Mouse (Mus musculus) kidney, embryonic 15.5 days (tissue): ENCODE results near the gene Fam162a. TPM values are rescaled to one million over a fixed set of nuclear protein-coding genes. Genes with fewer than 3 reads are reported as not detected.
"Not testable (repeated sequence)": the region's sequence is repeated elsewhere in the genome, so short reads cannot be mapped to it uniquely, and the experiment has no call there.

Source experiments
- ATAC-seq: fragments of 200-750 bp; cut with Nextera tagmentation; replicated peaks from 2 replicates; pipeline ENCODE4 v1.8.0; 2017; ENCODE audit warnings: moderate TSS enrichment; ENCODE audit not compliant: low FRiP score
- H3K27ac ChIP-seq: fragments of 300-500 bp; sonication (generic); 2 replicates; pipeline ENCODE4 v1.5.1; 2015; ENCODE audit warnings: mild to moderate bottlenecking, inconsistent platforms
- H3K27me3 ChIP-seq: fragments of 300-500 bp; sonication (generic); 2 replicates; pipeline ENCODE4 v1.6.1; 2015; ENCODE audit warnings: inconsistent platforms
- H3K36me3 ChIP-seq: fragments of 300-500 bp; sonication (generic); 2 replicates; pipeline ENCODE4 v1.6.1; 2015; ENCODE audit warnings: inconsistent platforms
- H3K4me1 ChIP-seq: fragments of 300-500 bp; sonication (generic); 2 replicates; pipeline ENCODE4 v1.6.1; 2015; ENCODE audit warnings: inconsistent platforms
- H3K4me2 ChIP-seq: fragments of 300-500 bp; sonication (generic); 2 replicates; pipeline ENCODE4 v1.6.1; 2015; ENCODE audit warnings: moderate library complexity, mild to moderate bottlenecking, inconsistent platforms
- H3K4me3 ChIP-seq: fragments of 300-500 bp; sonication (generic); replicated peaks from 2 replicates; pipeline ENCODE4 v1.5.1; 2015; ENCODE audit warnings: mild to moderate bottlenecking, inconsistent platforms
- H3K9ac ChIP-seq: fragments of 300-500 bp; sonication (generic); 2 replicates; pipeline ENCODE4 v1.6.1; 2015; ENCODE audit warnings: mild to moderate bottlenecking, inconsistent platforms
- H3K9me3 ChIP-seq: fragments of 300-500 bp; sonication (generic); replicated peaks from 2 replicates; pipeline ENCODE4 v1.6.1; 2016; ENCODE audit warnings: inconsistent platforms
- WGBS: fragments of 180-500 bp; shearing (Covaris S2); methylation state at CpG from one replicate; pipeline ENCODE4 v1.1.7; 2015; ENCODE audit warnings: mixed read lengths; 5-methylcytosine and 5-hydroxymethylcytosine counted together
- polyA plus RNA-seq: library from polyadenylated mRNA; unstranded; fragments of >200 nt; fragmentation: Nextera tagmentation; extraction: Ambion mirVana; gene quantifications from 2 replicates; pipeline ENCODE4 v1.2.1, GENCODE M21; 2015

The Fam162a gene
- 319 and 327 TPM in 2 replicates for polyA plus RNA-seq

DNA sequence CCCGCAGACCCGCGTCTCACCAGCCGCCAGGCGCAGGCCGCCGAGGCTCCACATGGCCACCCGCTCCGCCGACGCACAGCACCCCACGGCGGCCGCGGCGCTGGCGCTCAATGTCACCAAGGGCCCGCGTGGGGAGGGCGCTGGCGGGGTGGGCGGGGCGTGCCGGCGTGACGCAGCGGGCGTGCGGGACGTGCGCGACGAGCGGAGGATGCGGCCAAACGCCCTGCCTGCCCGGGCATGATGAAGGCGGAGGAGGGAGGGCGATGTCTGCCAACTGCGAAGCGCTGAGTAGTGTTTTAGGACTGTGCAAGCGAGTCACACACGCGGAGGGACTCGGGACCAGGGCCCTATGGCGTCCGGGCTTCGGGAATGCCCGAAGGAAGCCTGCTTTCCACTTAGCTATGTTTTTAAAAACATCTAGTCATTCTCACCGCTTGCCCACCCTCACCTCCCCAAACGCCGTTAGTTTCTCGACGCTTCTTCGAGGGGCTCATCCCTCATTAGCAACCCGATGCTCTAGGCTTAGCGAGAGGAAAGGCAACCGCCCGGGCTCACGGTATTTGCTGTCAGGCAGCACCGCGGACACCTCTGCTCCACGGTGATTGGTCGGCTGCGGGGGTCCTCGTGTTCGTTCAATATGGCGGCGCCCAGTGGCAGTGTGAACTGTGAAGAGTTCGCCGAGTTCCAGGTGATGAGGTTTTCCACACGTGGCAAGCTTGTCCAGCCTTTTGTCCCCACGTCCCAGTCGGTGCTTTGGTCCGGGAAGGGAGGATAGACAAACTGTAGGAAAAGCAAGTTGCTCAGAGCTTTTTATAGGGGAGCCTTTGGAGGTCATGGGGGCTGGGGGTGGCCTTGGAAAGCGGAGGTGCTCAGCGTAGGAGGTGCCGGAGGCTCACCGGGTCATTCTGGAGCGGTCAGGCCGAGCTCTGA, at the start of gene Fam162a, which contains the start of gene Ccdc58:
Fam162a (minus strand) TSS at position 145 of the 930 bp plus-strand sequence.
Ccdc58 (plus strand) TSS at position 236 of the 930 bp plus-strand sequence.
- no peaks in the 10 kb centered on the region for H3K27me3 ChIP-seq
- peak; percentile 97 for ATAC-seq
- no peaks in the 10 kb centered on the region for H3K9me3 ChIP-seq
- H3K36me3 ChIP-seq = peaks cover 10% of the 10 kb centered on the region; the same call in 1 of the 2 replicates
- H3K4me3 ChIP-seq = peak within 1 kb of the TSS; percentile 87
- H3K9ac ChIP-seq = peak within 1 kb of the TSS; percentile 84
- WGBS = under 1% methylated on average over 81 of the region's 81 CpGs
- peaks cover 31% of the 10 kb centered on the region for H3K4me1 ChIP-seq
- peak within 1 kb of the TSS; percentile 63 for H3K4me2 ChIP-seq
- H3K27ac ChIP-seq = peak within 1 kb of the TSS; percentile 99

DNA sequence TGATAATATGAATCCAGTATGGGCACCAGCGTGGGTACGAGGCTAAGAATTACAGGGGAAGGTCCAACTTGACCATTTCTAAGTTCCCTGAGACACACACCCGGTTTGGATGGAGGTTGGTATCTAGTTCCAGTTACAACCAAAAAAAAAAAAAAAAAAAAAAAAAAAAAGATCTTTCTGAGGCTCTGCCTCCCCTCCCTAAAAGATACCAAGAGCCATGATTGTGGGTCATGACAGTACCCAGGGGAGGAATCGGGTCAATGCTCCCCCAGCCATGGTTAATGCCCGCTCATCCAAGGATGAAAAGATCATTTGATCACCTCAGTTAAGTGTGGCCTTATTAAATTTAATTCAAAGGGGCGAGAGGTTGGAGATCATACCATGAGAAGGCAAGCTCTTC, 44.4 kb upstream of the Fam162a start:
- 92% methylated on average over 6 of the region's 6 CpGs for WGBS
- H3K4me3 ChIP-seq, H3K27me3 ChIP-seq, ATAC-seq, H3K4me2 ChIP-seq, H3K9ac ChIP-seq, H3K36me3 ChIP-seq, H3K27ac ChIP-seq, H3K4me1 ChIP-seq, H3K9me3 ChIP-seq: not testable (repeated sequence)

DNA sequence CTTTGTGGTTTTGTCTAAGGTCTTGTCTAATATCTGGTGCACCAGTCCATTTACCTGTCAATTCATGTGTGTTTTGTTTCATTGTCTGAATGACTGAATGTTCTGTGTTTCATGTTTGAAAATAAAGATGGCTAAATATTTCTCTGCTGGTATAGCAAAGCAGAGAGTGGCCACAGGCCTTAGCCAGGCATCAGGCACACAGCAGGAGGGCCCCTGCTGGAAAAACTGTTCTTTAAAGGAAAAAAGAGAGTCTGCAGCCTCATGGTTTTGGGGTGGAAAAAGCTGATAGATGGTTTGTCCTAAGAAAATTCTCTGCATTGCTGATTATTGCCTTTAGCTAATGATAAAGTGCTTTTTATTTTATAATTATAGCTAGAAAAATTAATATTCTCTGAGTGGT, 40.1 kb upstream of the Fam162a start:
- not testable (repeated sequence) for H3K9ac ChIP-seq, ATAC-seq, H3K4me2 ChIP-seq, H3K4me3 ChIP-seq, H3K36me3 ChIP-seq, H3K4me1 ChIP-seq, H3K9me3 ChIP-seq, H3K27ac ChIP-seq, H3K27me3 ChIP-seq

DNA sequence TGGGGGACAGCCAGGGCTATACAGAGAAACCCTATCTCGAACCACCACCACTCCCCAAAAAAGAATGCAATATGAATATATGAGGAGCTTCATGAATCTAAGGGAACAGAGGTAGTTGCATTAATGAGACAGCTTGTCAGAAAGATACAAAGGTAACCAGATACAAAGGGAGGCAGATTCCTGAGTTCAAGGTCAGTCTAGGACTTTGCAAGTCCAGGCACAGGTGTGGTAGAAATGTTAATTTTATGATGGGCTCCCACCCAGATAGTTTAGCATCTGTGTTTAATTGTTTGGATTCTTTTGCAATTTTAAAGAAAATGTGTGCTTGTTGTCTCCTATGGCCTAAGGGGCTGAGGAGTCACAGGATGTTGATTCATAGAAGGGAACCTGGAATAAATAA, 30.8 kb upstream of the Fam162a start:
- 74% methylated on average over 1 of the region's 1 CpGs for WGBS
- Histone ChIP-seq H3K9me3 (no peaks in the 10 kb centered on the region), H3K27me3 (no peaks in the 10 kb centered on the region), H3K9ac (no peak overlapping the region), H3K4me2 (no peak overlapping the region), H3K36me3 (no peaks in the 10 kb centered on the region), H3K4me1 (no peaks in the 10 kb centered on the region), H3K4me3 (no peak overlapping the region), H3K27ac (no peak overlapping the region)
- no peak for ATAC-seq

DNA sequence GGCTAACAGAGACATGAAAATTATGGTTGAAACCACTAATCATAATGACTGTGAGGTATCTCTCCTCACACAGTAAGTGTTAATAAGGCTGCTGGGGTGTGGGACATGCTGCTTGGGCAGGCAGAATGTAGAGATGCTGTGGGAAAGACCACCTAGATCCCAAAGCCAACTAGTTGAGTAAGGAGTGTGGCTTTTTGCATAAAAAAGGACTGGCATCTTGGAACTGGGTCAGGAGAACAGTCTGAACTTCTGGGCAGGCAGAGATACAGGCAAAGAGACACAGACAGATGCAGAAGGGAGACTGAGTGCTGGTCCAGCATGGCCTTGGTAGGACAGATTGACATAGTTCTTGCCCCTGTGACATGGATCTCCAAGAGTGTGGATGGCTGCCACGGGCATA, 30.1 kb upstream of the Fam162a start:
- no peaks in the 10 kb centered on the region for H3K9me3 ChIP-seq
- H3K27ac ChIP-seq = no peak overlapping the region
- H3K27me3 ChIP-seq = no peaks in the 10 kb centered on the region
- no peak overlapping the region for H3K4me2 ChIP-seq
- no peak overlapping the region for H3K9ac ChIP-seq
- WGBS = 86% methylated on average over 1 of the region's 1 CpGs
- no peaks in the 10 kb centered on the region for H3K36me3 ChIP-seq
- no peak overlapping the region for H3K4me3 ChIP-seq
- no peak for ATAC-seq
- no peaks in the 10 kb centered on the region for H3K4me1 ChIP-seq

DNA sequence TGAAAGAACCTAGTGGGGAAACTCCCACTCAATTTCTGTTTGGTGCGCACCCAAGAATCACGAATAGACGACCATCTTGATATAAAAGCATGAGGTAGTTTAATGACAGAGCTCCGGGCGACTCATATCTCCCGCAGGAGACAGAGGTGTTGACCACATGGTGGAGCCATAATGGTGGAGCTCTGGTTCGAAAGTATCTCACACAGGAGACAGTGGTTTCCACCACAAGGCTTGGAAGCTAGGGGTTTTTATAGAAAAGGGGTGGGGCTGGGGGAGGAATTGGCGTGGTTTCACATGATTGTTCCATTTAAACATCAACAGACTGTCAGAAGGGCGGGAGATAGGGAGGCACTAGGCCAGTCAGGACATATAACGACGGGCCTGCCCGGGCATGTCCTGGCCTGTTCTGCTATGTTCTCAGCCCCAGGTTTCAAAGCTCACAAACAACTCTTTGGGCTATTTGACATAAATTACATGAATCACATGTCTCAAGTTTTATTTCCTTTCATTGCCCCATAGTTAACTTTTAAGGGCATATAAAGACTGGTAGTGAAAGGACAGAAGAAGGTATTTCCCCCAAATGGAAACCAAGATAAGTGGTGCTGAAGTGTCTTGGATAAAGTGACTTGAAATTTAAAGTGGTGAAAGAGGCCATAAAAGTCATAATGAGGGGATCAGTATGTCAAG, 26.6 kb upstream of the Fam162a start:
- not testable (repeated sequence) for H3K27me3 ChIP-seq, H3K9ac ChIP-seq, H3K4me2 ChIP-seq, H3K36me3 ChIP-seq, H3K27ac ChIP-seq, H3K4me1 ChIP-seq, ATAC-seq, H3K4me3 ChIP-seq, H3K9me3 ChIP-seq
- 91% methylated on average over 12 of the region's 12 CpGs for WGBS

DNA sequence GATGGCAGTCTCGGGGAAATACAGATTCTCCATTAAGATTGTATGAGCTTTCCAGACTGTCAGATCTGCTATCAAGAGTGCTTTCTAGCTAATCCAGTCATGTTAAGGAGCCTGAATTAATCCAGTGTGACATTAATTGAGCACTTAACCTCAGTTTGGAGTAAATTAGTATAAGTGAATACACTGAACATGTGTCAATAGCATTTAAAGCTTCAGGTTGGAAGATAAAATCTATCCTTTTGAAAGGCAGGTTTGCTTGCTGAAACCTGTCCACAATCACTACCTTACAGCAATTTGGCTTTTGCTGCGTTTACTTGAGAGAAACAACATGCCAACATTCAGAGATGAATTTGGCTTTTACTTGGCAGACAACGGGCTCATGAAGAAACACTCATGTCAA, 22.7 kb upstream of the Fam162a start:
- Histone ChIP-seq H3K4me3 (no peak overlapping the region), H3K4me1 (0 out of 2 replicates have a peak, but pooled peaks cover 5% of the 10 kb centered on the region), H3K9ac (no peak overlapping the region), H3K27me3 (no peaks in the 10 kb centered on the region), H3K4me2 (no peak overlapping the region), H3K27ac (no peak overlapping the region), H3K9me3 (no peaks in the 10 kb centered on the region), H3K36me3 (peaks cover 24% of the 10 kb centered on the region)
- 83% methylated on average over 3 of the region's 3 CpGs for WGBS
- no peak for ATAC-seq

DNA sequence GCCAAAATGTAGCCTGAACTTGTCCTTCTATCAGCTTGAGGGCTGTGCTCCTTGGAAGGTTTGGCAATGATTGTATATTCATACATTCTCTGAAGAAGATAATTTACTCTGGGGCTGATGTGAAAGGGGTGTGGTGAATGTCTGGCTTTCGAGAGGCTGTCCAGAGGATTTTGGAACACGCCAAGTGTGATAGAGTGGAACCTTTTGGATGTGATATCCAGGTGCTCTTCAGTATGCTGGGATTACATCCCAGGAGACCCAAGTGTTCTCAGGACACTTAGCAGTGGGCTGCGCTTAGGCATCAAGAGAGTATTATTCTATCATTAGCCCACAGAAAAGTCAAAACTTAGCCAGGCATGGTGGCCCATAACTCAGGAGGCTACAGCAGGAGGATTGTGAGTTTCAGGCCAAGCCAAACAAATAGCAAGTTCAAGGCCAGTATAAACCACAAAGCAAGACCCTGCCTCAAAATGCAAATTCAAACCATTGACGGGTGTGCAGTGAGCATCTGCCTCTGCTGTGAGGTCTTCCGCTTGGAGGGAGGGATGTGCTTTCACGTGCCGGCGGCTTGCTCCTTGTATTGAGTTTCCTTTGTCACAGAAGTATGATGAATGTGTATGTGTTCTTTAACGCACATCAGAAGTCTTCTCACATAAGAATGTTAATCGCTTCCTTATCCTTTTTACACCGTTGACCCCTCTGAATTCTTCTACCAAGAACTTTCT, 19.6 kb upstream of the Fam162a start:
- Histone ChIP-seq H3K36me3 (peaks cover 48% of the 10 kb centered on the region), H3K27me3 (no peaks in the 10 kb centered on the region), H3K9me3 (no peaks in the 10 kb centered on the region), H3K27ac (no peak overlapping the region), H3K4me1 (0 out of 2 replicates have a peak, but pooled peaks cover 5% of the 10 kb centered on the region), H3K4me2 (no peak overlapping the region), H3K9ac (no peak overlapping the region), H3K4me3 (no peak overlapping the region)
- ATAC-seq = no peak
- WGBS = 87% methylated on average over 11 of the region's 11 CpGs

DNA sequence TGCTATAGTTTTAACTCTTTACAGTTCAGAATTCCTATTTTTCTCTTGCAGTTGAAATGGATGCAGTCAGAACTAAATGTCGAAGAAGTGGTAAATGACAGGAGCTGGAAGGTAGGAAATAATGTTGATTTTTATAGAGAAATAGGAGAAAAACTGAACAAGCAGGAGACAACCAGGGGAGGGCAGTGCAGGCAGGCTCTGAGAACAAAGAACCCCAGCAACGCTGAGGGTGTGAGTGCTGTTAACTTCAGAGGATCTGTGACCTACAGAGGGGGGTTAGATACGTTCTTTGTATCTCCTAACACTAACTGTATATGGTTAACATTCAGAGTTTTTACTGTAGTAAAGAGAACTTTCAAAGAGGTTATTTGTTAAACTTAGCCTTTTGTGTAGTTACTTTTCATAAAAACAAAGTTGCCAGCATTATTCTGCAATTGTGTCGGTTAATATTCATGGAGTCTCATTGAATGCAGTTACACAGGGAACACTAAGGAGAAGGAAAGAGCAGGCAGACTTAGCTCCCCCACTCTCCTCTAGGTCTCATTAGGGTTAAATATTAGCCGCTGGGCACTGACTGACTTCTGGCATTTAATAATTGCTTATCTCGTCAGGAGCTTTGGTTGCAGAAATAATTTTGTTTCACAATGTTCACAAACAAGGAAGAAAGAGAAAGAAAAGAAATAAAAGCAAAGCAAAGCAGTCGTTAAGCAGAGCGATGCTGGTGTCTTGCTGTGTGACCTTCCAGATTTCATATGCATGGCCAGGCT, 18.6 kb upstream of the Fam162a start:
- H3K27ac ChIP-seq = no peak overlapping the region
- H3K4me2 ChIP-seq = no peak overlapping the region
- no peak; the same call in 1 of the 2 replicates for ATAC-seq
- no peaks in the 10 kb centered on the region for H3K27me3 ChIP-seq
- 74% methylated on average over 8 of the region's 8 CpGs for WGBS
- no peak overlapping the region for H3K4me3 ChIP-seq
- H3K36me3 ChIP-seq = peaks cover 55% of the 10 kb centered on the region
- no peak overlapping the region for H3K9ac ChIP-seq
- H3K9me3 ChIP-seq = no peaks in the 10 kb centered on the region
- 0 out of 2 replicates have a peak, but pooled peaks cover 5% of the 10 kb centered on the region for H3K4me1 ChIP-seq

DNA sequence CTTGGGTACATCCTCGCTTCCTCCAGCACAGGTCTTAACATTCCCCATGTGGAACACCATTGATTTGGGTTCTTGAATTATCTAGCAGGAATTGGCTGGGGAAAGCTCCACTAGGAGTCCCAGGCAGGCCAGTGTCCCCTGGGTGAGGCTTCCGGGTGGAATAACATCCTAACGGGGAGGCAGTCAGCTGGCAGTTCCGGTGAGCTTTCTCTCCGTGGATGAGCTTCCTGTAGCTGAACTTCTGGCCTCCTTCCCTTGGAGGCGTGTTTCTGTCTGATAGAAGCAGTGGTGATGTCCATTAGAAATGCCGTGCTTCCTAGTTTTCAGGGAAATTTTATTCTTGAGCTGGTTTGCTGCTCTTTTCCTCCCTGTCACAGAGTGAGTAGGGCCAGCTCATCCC, 17.7 kb upstream of the Fam162a start:
- Histone ChIP-seq H3K9ac (no peak overlapping the region), H3K4me3 (no peak overlapping the region), H3K36me3 (peaks cover 65% of the 10 kb centered on the region), H3K27me3 (no peaks in the 10 kb centered on the region), H3K4me2 (no peak overlapping the region), H3K4me1 (0 out of 2 replicates have a peak, but pooled peaks cover 5% of the 10 kb centered on the region), H3K27ac (no peak overlapping the region), H3K9me3 (no peaks in the 10 kb centered on the region)
- ATAC-seq = no peak
- 78% methylated on average over 7 of the region's 7 CpGs for WGBS

DNA sequence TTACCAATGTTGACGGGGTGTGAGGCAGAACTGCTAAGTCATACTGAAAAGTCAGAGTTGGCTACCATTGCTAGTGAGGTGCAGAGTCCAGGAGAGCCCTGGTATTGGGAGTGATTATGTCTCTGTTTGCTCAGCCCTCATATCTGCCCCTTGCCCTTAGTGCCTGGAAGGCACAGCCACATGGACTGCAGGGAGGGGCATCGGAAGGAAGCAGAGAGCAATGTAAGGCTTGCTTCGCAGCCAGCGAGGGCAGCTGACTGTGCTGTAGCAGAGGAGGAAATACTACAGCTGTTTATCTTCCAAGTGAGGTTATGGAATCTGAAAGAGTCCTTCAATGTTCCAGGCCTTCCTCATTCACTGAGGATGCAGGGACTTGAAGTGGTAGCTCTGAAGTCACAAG, 16.5 kb upstream of the Fam162a start:
- Histone ChIP-seq H3K4me2 (no peak overlapping the region), H3K27ac (no peak overlapping the region), H3K4me1 (0 out of 2 replicates have a peak, but pooled peaks cover 5% of the 10 kb centered on the region), H3K9me3 (no peaks in the 10 kb centered on the region), H3K36me3 (peaks cover 77% of the 10 kb centered on the region), H3K27me3 (no peaks in the 10 kb centered on the region), H3K9ac (no peak overlapping the region), H3K4me3 (no peak overlapping the region)
- ATAC-seq = 0 out of 2 replicates have a peak, but pooled peaks have one; percentile 9
- WGBS = 73% methylated on average over 4 of the region's 4 CpGs
